Mouse (Mus musculus): ENCODE measurements around the gene Gm13030.
"Not testable (repeated sequence)": the region's sequence is repeated elsewhere in the genome, so short reads cannot be mapped to it uniquely, and the experiment has no call there.

Gm13030 gene

GRCm38 (mm10) chr4:138865092-138865491 lies 8.7 kb downstream of the Gm13030 start:
- no peak for DNase-seq

- no peak for DNase-seq
Observed at GRCm38 (mm10) chr4:138863344-138863998, 10.3 kb downstream of the Gm13030 start, which contains the start of gene Pla2g5. TSS of gene Pla2g5 (minus strand) at chr4:138863482.

DNA sequence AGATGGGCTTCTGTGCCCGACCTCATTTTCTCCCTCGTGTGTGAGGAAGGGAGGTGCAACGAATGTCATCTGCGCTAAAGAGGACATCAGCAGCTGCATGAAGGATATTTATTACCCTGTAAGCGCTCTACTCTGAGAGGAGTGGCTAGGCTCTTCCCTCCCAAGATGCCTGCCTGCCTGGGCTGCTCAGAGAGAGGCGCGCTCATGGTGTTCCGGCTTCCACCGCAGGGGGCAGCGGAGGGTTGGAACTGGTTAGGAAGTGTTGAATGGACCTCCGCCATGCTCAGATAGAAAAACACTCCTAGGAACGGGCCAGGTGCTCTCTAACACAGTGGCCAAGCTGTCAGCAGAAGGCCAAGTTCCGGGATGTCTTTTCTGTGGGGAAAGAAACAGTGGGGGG lies 14.0 kb downstream of the Gm13030 start:
- no peak for DNase-seq

DNA sequence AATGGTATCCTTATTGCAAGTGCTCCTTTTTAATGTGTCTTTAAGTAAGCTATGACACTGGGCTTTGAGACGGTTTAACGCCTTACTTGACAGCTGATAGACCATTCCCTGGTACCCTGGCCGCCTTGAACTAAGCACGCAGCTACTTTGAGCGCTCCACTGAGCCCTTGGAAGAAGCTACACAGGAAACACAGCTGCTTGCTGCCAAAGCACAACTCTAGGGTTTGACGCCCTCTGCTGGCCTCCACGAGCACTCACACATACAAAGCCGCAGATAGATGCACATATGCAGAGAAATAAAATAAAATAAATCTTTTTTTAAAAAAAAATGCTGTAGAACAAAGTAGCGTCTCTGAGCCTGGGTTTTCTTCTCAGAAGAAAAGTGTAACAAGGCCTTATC lies 14.5 kb downstream of the Gm13030 start:
- no peak for DNase-seq

GRCm38 (mm10) chr4:138858446-138858845 lies 15.3 kb downstream of the Gm13030 start:
- DNase-seq: no peak

DNA sequence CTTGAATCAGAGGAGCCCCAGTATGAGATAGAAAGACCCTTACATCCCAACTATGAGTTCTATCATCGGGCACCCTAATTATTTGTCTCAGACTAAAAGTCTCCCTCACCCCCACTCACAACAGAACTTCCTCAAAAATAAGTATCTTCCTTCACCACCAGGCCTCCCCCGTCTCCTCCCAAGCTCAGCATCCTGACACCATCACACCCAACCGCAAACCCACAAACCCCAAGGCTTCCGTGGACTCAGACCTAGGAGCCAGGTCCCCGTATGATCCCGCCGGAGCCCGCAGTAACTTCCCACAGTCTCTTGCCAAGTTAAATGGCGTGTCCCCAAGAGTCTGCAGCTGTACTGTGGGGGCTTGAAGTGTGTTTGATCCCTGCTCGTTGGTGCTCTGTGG lies 16.2 kb downstream of the Gm13030 start:
- DNase-seq: no peak

GRCm38 (mm10) chr4:138856491-138856890 lies 17.3 kb downstream of the Gm13030 start:
- peak; percentile 23 to 30 for DNase-seq

DNA sequence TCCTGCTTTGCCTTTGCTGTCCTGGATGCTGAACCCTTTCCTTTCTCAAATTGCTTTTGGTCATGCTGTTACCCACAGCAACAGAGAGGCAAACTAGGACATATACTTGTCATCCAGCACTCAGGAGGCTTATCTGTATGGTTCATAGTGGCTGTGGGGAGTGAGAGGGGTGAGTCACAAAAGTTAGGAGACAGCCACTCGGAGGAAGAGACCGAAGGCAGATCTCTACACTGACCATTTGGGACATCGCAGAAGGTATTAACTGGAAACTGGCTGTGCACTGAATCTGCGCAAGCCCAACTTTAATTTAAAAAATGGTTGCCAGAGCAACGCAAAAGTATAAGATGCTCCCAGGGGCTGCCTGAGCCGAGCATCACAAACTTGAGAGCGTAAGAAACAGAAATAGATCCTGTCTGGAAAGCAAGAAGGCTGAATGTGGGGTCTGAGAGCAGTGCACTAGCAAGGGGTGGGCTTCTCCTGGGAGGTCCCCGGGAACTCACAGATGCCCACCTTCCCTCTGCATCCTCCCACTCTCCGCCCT lies 18.6 kb downstream of the Gm13030 start:
- DNase-seq: no peak

DNA sequence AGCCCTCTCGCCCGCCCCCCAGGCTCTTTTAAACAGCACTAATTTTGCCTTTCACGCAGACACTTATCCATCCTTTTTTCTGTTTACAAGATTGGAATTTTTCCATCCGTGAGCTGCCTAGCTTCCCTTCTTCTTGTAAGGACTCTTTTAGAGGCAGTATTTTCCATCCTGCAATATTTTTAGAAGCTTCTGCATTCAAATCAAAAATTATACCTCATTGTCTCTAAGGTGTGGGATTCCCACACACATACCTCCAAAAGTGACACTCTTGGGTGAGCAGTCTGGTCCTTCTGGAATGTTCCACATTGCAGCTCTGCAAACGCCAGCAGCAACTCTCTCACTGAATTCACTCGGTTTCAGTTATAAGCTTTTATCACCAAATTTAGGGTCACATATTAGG lies 20.8 kb downstream of the Gm13030 start:
- no peak for DNase-seq

- DNase-seq: peak in 1 of 2 experiments; percentile 17
Observed at GRCm38 (mm10) chr4:138851463-138851862, 22.3 kb downstream of the Gm13030 start.

- DNase-seq: no peak
Observed at GRCm38 (mm10) chr4:138841386-138841785, 32.4 kb downstream of the Gm13030 start.

DNA sequence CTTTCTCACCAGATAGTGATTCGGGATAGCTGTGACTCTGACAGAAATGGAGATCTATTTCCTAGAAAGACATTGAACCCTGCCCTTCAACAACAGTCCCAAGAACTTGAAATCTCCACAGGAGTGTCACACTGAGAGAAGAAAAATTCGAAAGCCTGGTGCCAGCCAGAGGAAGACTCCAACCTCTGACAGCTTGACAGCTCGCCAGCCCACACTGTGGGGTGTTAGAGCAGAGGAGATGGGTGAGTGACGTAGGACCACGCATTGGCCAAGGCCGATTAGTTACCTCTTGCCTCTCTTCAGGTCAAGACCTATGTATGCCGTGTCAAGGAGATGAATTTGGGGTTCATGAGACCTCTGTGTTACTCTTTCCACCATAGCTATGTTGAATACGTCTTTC lies 33.0 kb downstream of the Gm13030 start:
- DNase-seq: no peak

DNA sequence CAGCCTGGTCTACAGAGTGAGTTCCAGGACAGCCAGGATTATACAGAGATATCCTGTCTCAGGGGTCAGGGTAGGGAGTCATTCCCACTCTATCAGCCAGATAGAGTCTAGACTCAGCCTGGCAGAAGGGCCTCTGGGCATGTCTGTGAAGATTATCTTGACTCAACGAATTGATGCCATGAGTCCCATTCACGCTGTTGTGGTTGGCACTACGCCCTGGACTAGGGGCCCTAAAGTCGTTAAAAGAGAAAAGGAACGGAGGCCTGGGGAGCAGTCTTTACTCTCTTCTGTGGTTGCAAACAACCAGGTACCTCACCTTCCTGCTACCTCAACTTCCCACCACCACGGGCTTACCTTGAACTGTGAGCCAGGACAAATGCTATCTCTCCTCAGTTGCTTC lies 34.0 kb downstream of the Gm13030 start:
- no peak for DNase-seq

DNA sequence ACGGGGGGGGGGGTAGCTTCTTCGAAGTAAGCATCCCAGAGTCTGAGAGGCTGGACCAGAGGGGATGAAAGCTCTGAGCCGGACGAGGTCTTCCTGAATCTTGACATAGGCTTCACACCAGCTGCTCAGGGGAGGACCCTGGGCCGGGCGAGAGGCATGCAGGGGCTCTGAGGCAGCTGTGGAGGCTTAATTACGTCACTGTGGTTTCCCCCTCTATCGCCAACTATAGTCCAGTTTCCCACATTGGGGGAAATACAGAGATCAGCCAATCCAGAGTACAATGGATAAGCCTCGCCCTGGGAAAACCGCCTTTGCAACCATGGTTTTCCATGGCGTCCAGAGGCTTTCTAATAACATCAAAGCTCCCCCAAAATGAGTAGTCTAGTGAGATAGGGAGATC lies 46.6 kb downstream of the Gm13030 start:
- no peak for DNase-seq

GRCm38 (mm10) chr4:138825751-138826567 lies 47.8 kb downstream of the Gm13030 start:
- no peak for DNase-seq

GRCm38 (mm10) chr4:138824660-138825059 lies 49.1 kb downstream of the Gm13030 start:
- DNase-seq: no peak

DNA sequence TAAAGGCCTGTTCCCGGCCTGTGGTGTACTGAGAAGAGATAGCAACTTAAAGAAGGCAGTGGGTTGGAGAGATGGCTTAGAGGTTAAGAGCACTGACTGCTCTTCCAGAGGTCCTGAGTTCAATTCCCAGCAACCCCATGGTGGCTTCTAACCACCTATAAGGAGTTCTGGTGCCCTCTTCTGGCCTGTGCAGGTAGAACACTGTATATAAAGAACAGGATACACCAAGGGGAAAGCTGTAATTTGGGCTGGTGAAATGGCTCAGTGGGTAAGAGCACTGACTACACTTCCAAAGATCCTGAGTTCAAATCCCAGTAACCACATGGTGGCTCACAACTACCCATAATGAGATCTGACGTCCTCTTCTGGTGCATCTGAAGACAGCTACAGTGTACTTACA lies 49.6 kb downstream of the Gm13030 start:
- not testable (repeated sequence) for DNase-seq

DNA sequence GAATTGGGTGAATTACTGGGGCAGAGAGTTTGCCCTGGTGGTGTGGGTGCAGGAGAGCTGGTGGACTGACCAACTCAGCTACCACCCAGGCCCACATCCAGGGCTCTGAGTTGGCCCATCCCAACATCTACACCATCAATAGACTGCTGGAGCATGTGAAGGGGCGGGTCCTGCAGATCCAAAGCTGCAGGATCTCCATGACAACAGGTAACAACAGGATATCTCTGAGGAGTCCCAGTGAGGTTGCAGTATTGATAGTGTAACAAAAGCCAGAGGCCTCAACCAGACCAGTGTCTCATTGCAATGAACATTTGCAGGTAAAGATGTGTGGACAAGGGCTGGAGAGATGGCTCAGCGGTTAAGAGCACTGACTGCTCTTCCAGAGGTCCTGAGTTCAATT lies 52.7 kb downstream of the Gm13030 start:
- DNase-seq: no peak
